Comparison of ENCODE assay signal across 8 mouse cellular contexts in genomic region chr12:32910092-32910491, GRCm38 (mm10). TPM values are rescaled to one million over a fixed set of nuclear protein-coding genes. Genes with fewer than 3 reads are reported as not detected.
A peak's percentile ranks its signal among the peaks of the same experiment; 100 is the strongest.
DNase-seq lines count a peak whose midpoint lies in the region; ATAC-seq and TF ChIP-seq lines count a peak whose summit lies in the region.

No protein-coding gene starts in this region.

- TF ChIP-seq POLR2A in lung, adult 2 months (IDR thresholded peaks at IDR 0.05; ENCODE audit: borderline replicate concordance, extremely low read depth, low read depth, low read length), result no peak

- peak; percentile 84 for DNase-seq in Muller cell, postnatal 12 days (ENCODE audit: inconsistent ontology term)
- DNase-seq in c-Kit-positive CD71-negative TER-119-negative erythroid progenitor cells, embryonic 14.5 days (ENCODE audit: low read depth), result peak; percentile 81
- peak; percentile 76 for DNase-seq in forebrain, embryonic 11.5 days (ENCODE audit: low spot score)
- DNase-seq in layer of hippocampus, adult 2 months (ENCODE audit: low spot score in 2 of 2), result peak; percentile 73 to 80
- DNase-seq in lung, adult 2 months, result no peak
- DNase-seq in urinary bladder, postnatal 4 days (ENCODE audit: low spot score in 2 of 2), result no peak

- H3K4me3 ChIP-seq in forebrain, embryonic 11.5 days (ENCODE audit: low read depth, low read length), result no peak overlapping the region
- H3K4me3 ChIP-seq in layer of hippocampus, adult 2 months, result peak overlapping the region; percentile 39
- H3K4me3 ChIP-seq in lung, adult 2 months (replicated peaks; ENCODE audit: extremely low read depth, low read depth, low read length), result no peak overlapping the region

- ATAC-seq in forebrain, embryonic 11.5 days (replicated peaks; ENCODE audit: low FRiP score), result peak; percentile 71
- peak; percentile 66 to 69 for ATAC-seq in hematopoietic stem cell, adult 5-6 weeks (replicated peaks in 1 of 2; ENCODE audit: insufficient read depth in 1 of 2, low FRiP score in 2 of 2, low TSS enrichment in 1 of 2, low read depth in 1 of 2, poor library complexity in 2 of 2, severe bottlenecking in 2 of 2)
- ATAC-seq in neutrophil, adult 5-6 weeks (ENCODE audit: extremely low read depth, insufficient number of reproducible peaks, low FRiP score, poor library complexity, severe bottlenecking), result peak; percentile 79

- no peak overlapping the region for H3K9ac ChIP-seq in forebrain, embryonic 11.5 days (ENCODE audit: low read length)

- H3K4me1 ChIP-seq in forebrain, embryonic 11.5 days (replicated peaks; ENCODE audit: control insufficient read depth, insufficient read depth, low read length), result peaks cover 5% of the 10 kb centered on the region; the same call in 1 of the 2 replicates
- no peaks in the 10 kb centered on the region; the same call in 1 of the 2 replicates for H3K4me1 ChIP-seq in lung, adult 2 months (ENCODE audit: control insufficient read depth, insufficient read depth, low read length)

- no peaks in the 10 kb centered on the region for H3K9me3 ChIP-seq in forebrain, embryonic 11.5 days (ENCODE audit: control insufficient read depth, low read length)

- peak overlapping the region; percentile 40; the same call in 1 of the 2 replicates for H3K4me2 ChIP-seq in forebrain, embryonic 11.5 days (ENCODE audit: low read depth, low read length, severe bottlenecking)

- whole genome bisulfite sequencing in forebrain, embryonic 11.5 days, result 15% methylated on average over 11 of the region's 11 CpGs
- WGBS in lung, adult 2 months, result 14% methylated on average over 11 of the region's 11 CpGs

- H3K27ac ChIP-seq in forebrain, embryonic 11.5 days (ENCODE audit: low read depth, low read length), result no peak overlapping the region
- peak overlapping the region; percentile 71 for H3K27ac ChIP-seq in layer of hippocampus, adult 2 months

- peak; percentile 85 for TF ChIP-seq CTCF in layer of hippocampus, adult 2 months (conservative IDR thresholded peaks at IDR 0.05)
- peak; percentile 47 for TF ChIP-seq CTCF in lung, adult 2 months (IDR thresholded peaks at IDR 0.05; ENCODE audit: insufficient read depth, low read length)

- H3K36me3 ChIP-seq in forebrain, embryonic 11.5 days (ENCODE audit: control insufficient read depth, insufficient read depth, low read length), result no peaks in the 10 kb centered on the region

- no peaks in the 10 kb centered on the region for H3K27me3 ChIP-seq in forebrain, embryonic 11.5 days (ENCODE audit: control insufficient read depth, insufficient read depth, low read length)

RNA-seq across cellular contexts. Expression of gene Sypl, which starts 43.6 kb away (rescaled TPM):
- polyA plus RNA-seq in forebrain, embryonic 11.5 days (2014; fragmentation: Nextera tagmentation; extraction: Ambion mirVana), result 49.4 and 53.3 TPM in 2 replicates
- total RNA-seq in hematopoietic stem cell, adult 5-6 weeks (2017), result 83.2 and 85.5 TPM in 2 replicates
- 10 to 100 TPM; 44.1 to 46.0 TPM for total RNA-seq in layer of hippocampus, adult 2 months (2021)
- 73.2 and 121 TPM in 2 replicates for polyA plus RNA-seq in lung, adult 2 months (2012; rRNA removed)
- 69.1 and 77.2 TPM in 2 replicates for total RNA-seq in neutrophil, adult 5-6 weeks (2017)

Comparison
In these comparisons a context has a peak if more than half of its experiments do, and no peak if none do; other contexts are left out.
1. DNase-seq: peak in Muller cell, postnatal 12 days (single experiment), c-Kit-positive CD71-negative TER-119-negative erythroid progenitor cells, embryonic 14.5 days (single experiment), forebrain, embryonic 11.5 days (single experiment) and layer of hippocampus, adult 2 months (2 of 2); none in lung, adult 2 months (single experiment) and urinary bladder, postnatal 4 days (0 of 2).
2. Peak in every context shown above with its lines, with median percentiles within 50 percentile points of each other: ATAC-seq.